Mouse (Mus musculus): ENCODE results near the gene Stbd1. TPM values are rescaled to one million over a fixed set of nuclear protein-coding genes. Genes with fewer than 3 reads are reported as not detected.

Gene Stbd1
- polyA plus RNA-seq, 1 experiment from 2014 or later: 3.5 TPM

- Histone ChIP-seq H3K36me3 (ENCODE audit: control insufficient read depth, insufficient read depth, low read length) (no peaks in the 10 kb centered on the region), H3K27ac (ENCODE audit: low read depth, low read length) (no peak overlapping the region), H3K4me1 (ENCODE audit: control insufficient read depth, insufficient read depth, low read length) (no peaks in the 10 kb centered on the region), H3K9ac (ENCODE audit: low read length) (no peak overlapping the region), H3K27me3 (replicated peaks; ENCODE audit: control insufficient read depth, insufficient read depth, low read length) (no peaks in the 10 kb centered on the region), H3K4me2 (ENCODE audit: low read length) (no peak overlapping the region), H3K9me3 (replicated peaks; ENCODE audit: control insufficient read depth, low read length) (no peaks in the 10 kb centered on the region), H3K4me3 (ENCODE audit: low read depth, low read length) (no peak overlapping the region)
- 83% methylated on average over 5 of the region's 5 CpGs for WGBS
- DNase-seq (ENCODE audit: low spot score) (no peak), ATAC-seq (no peak)
These were observed 19.0 kb downstream of the Stbd1 start for GRCm38 (mm10) chr5:92621883-92622282.

- H3K9ac ChIP-seq (ENCODE audit: low read length): no peak overlapping the region
- no peaks in the 10 kb centered on the region for H3K36me3 ChIP-seq (ENCODE audit: control insufficient read depth, insufficient read depth, low read length)
- no peak overlapping the region for H3K4me2 ChIP-seq (ENCODE audit: low read length)
- no peak overlapping the region for H3K4me3 ChIP-seq (ENCODE audit: low read depth, low read length)
- ATAC-seq: no peak
- H3K4me1 ChIP-seq (ENCODE audit: control insufficient read depth, insufficient read depth, low read length): no peaks in the 10 kb centered on the region
- H3K27ac ChIP-seq (ENCODE audit: low read depth, low read length): no peak overlapping the region
- H3K9me3 ChIP-seq (replicated peaks; ENCODE audit: control insufficient read depth, low read length): no peaks in the 10 kb centered on the region
- H3K27me3 ChIP-seq (replicated peaks; ENCODE audit: control insufficient read depth, insufficient read depth, low read length): no peaks in the 10 kb centered on the region
- DNase-seq (ENCODE audit: low spot score): peak; percentile 4
- WGBS: 82% methylated on average over 7 of the region's 7 CpGs
These were observed 25.1 kb downstream of the Stbd1 start for GRCm38 (mm10) chr5:92627896-92628295.

- Histone ChIP-seq H3K4me1 (ENCODE audit: control insufficient read depth, insufficient read depth, low read length) (no peaks in the 10 kb centered on the region), H3K27ac (ENCODE audit: low read depth, low read length) (no peak overlapping the region), H3K27me3 (replicated peaks; ENCODE audit: control insufficient read depth, insufficient read depth, low read length) (no peaks in the 10 kb centered on the region), H3K4me3 (ENCODE audit: low read depth, low read length) (no peak overlapping the region), H3K9ac (ENCODE audit: low read length) (no peak overlapping the region), H3K36me3 (ENCODE audit: control insufficient read depth, insufficient read depth, low read length) (no peaks in the 10 kb centered on the region), H3K9me3 (replicated peaks; ENCODE audit: control insufficient read depth, low read length) (no peaks in the 10 kb centered on the region), H3K4me2 (ENCODE audit: low read length) (no peak overlapping the region)
- 67% methylated on average over 4 of the region's 4 CpGs for WGBS
- ATAC-seq (no peak), DNase-seq (ENCODE audit: low spot score) (no peak)
These were observed 30.7 kb downstream of the Stbd1 start for GRCm38 (mm10) chr5:92633526-92633925.

GRCm38 (mm10) chr5:92634916-92635315 lies 32.1 kb downstream of the Stbd1 start:
- Histone ChIP-seq H3K27me3 (replicated peaks; ENCODE audit: control insufficient read depth, insufficient read depth, low read length) (no peaks in the 10 kb centered on the region), H3K4me2 (ENCODE audit: low read length) (no peak overlapping the region), H3K9ac (ENCODE audit: low read length) (no peak overlapping the region), H3K9me3 (replicated peaks; ENCODE audit: control insufficient read depth, low read length) (no peaks in the 10 kb centered on the region), H3K27ac (ENCODE audit: low read depth, low read length) (no peak overlapping the region), H3K36me3 (ENCODE audit: control insufficient read depth, insufficient read depth, low read length) (no peaks in the 10 kb centered on the region), H3K4me1 (ENCODE audit: control insufficient read depth, insufficient read depth, low read length) (no peaks in the 10 kb centered on the region), H3K4me3 (ENCODE audit: low read depth, low read length) (no peak overlapping the region)
- DNase-seq (ENCODE audit: low spot score) (no peak), ATAC-seq (no peak)
- 77% methylated on average over 3 of the region's 3 CpGs for WGBS

- H3K4me2 ChIP-seq (ENCODE audit: low read length): no peak overlapping the region
- no peak for DNase-seq (ENCODE audit: low spot score)
- no peaks in the 10 kb centered on the region for H3K27me3 ChIP-seq (replicated peaks; ENCODE audit: control insufficient read depth, insufficient read depth, low read length)
- no peaks in the 10 kb centered on the region for H3K9me3 ChIP-seq (replicated peaks; ENCODE audit: control insufficient read depth, low read length)
- H3K27ac ChIP-seq (ENCODE audit: low read depth, low read length): no peak overlapping the region
- no peaks in the 10 kb centered on the region for H3K4me1 ChIP-seq (ENCODE audit: control insufficient read depth, insufficient read depth, low read length)
- no peaks in the 10 kb centered on the region for H3K36me3 ChIP-seq (ENCODE audit: control insufficient read depth, insufficient read depth, low read length)
- ATAC-seq: no peak
- H3K4me3 ChIP-seq (ENCODE audit: low read depth, low read length): no peak overlapping the region
- 89% methylated on average over 5 of the region's 5 CpGs for WGBS
- H3K9ac ChIP-seq (ENCODE audit: low read length): no peak overlapping the region
These were observed 33.0 kb downstream of the Stbd1 start for GRCm38 (mm10) chr5:92635891-92636290.

GRCm38 (mm10) chr5:92640861-92641260 lies 38.0 kb downstream of the Stbd1 start:
- WGBS: 74% methylated on average over 3 of the region's 3 CpGs
- Histone ChIP-seq H3K9me3 (replicated peaks; ENCODE audit: control insufficient read depth, low read length) (no peaks in the 10 kb centered on the region), H3K27ac (ENCODE audit: low read depth, low read length) (no peak overlapping the region), H3K4me3 (ENCODE audit: low read depth, low read length) (no peak overlapping the region), H3K4me1 (ENCODE audit: control insufficient read depth, insufficient read depth, low read length) (no peaks in the 10 kb centered on the region), H3K9ac (ENCODE audit: low read length) (no peak overlapping the region), H3K4me2 (ENCODE audit: low read length) (no peak overlapping the region), H3K27me3 (replicated peaks; ENCODE audit: control insufficient read depth, insufficient read depth, low read length) (no peaks in the 10 kb centered on the region), H3K36me3 (ENCODE audit: control insufficient read depth, insufficient read depth, low read length) (no peaks in the 10 kb centered on the region)
- DNase-seq (ENCODE audit: low spot score): no peak
- ATAC-seq: no peak

Other genes with a start within 250 kb of the Stbd1 start
- gene Nup54, start 167.8 kb upstream of the Stbd1 start, polyA plus RNA-seq (2014; fragmentation: Nextera tagmentation; extraction: Ambion mirVana): 55.4 and 63.2 TPM in 2 replicates
- gene Scarb2, start 96.2 kb upstream of the Stbd1 start, polyA plus RNA-seq (2014; fragmentation: Nextera tagmentation; extraction: Ambion mirVana): 23.9 and 26.0 TPM in 2 replicates
- 0.63 and 0.66 TPM in 2 replicates for gene Fam47e, start 48.0 kb upstream of the Stbd1 start, polyA plus RNA-seq (2014; fragmentation: Nextera tagmentation; extraction: Ambion mirVana)
- 0.37 and 0.58 TPM in 2 replicates for gene Ccdc158, start 72.2 kb downstream of the Stbd1 start, polyA plus RNA-seq (2014; fragmentation: Nextera tagmentation; extraction: Ambion mirVana)
- gene Shroom3, start 80.4 kb downstream of the Stbd1 start, polyA plus RNA-seq (2014; fragmentation: Nextera tagmentation; extraction: Ambion mirVana): 1.6 and 2.0 TPM in 2 replicates

Measured in forebrain, embryonic 14.5 days (tissue).